Mouse (Mus musculus): Measurements from ENCODE around the gene Naga. TPM values are rescaled to one million over a fixed set of nuclear protein-coding genes. Genes with fewer than 3 reads are reported as not detected.
A peak's percentile ranks its signal among the peaks of the same experiment; 100 is the strongest.

Gene Naga
- polyA plus RNA-seq, 1 experiment from 2014 or later: 38.1 TPM

DNA sequence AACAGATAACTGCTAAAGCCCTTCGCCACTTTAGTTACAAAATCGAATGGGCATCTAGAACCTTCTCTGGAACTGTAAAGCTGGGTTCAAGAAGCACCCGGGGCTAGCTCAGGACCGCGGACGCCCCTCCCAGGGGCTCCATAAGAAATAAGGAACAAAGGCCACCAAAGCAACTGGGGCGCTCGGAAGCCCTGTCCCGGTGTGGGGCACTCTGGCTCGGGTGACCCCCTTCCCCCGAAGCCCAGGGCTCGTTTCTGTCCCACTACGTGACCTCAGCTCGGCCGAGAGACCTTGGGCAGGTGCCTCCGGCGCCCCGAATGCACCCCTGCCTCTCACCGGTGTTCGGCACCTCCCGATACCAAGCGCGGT is 15.0 kb upstream of the Naga start:
- peak; percentile 42 for ATAC-seq (ENCODE audit: insufficient number of reproducible peaks, insufficient read depth, low FRiP score, low TSS enrichment)
- H3K4me2 ChIP-seq (replicated peaks): peak overlapping the region; percentile 61
- no peaks in the 10 kb centered on the region for H3K27me3 ChIP-seq
- H3K27ac ChIP-seq: peak overlapping the region; percentile 82
- peaks cover 25% of the 10 kb centered on the region for H3K36me3 ChIP-seq
- H3K4me3 ChIP-seq: peak overlapping the region; percentile 92
- H3K9ac ChIP-seq: peak overlapping the region; percentile 95
- no peaks in the 10 kb centered on the region for H3K9me3 ChIP-seq
- peaks cover 6% of the 10 kb centered on the region for H3K4me1 ChIP-seq
- 1% methylated on average over 23 of the region's 23 CpGs for WGBS

DNA sequence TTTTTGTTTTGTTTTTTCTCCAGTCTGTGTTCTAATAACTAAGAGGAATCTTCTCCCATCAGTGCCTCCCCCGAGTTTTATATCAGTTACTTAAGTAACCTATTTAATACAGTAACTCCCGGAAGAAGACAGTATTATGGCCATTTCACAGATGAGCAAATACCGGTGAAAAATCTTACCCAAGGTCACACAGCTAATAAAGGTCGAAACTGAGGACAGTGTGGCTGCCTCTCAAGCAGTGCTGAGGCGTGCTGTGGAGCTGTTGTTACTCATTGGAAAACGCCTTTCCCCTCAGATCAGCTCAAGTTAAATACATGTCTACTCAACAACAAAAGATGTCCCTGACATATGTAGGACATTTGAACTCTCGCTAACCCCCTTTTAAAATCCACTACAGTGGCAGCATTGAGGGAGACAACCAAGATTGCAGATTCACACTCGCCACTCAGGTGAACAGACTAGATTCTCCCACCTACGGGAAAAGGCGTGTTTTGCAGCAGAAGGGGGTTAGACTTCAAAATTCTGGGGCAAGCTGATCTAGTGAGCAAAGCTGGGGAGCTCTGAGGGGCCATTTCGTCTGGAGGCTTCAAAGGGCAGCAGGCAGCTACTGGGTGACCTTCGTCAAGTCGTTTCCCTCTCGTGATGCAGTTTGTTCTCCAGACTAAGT is 14.5 kb upstream of the Naga start:
- H3K9ac ChIP-seq: peak overlapping the region; percentile 95
- no peak for ATAC-seq (ENCODE audit: insufficient number of reproducible peaks, insufficient read depth, low FRiP score, low TSS enrichment)
- H3K4me3 ChIP-seq: peak overlapping the region; percentile 92
- peaks cover 30% of the 10 kb centered on the region for H3K36me3 ChIP-seq
- no peaks in the 10 kb centered on the region for H3K9me3 ChIP-seq
- H3K4me1 ChIP-seq: peaks cover 6% of the 10 kb centered on the region
- WGBS: 30% methylated on average over 14 of the region's 14 CpGs
- H3K4me2 ChIP-seq (replicated peaks): peak overlapping the region; percentile 61
- peak overlapping the region; percentile 82 for H3K27ac ChIP-seq
- H3K27me3 ChIP-seq: no peaks in the 10 kb centered on the region

DNA sequence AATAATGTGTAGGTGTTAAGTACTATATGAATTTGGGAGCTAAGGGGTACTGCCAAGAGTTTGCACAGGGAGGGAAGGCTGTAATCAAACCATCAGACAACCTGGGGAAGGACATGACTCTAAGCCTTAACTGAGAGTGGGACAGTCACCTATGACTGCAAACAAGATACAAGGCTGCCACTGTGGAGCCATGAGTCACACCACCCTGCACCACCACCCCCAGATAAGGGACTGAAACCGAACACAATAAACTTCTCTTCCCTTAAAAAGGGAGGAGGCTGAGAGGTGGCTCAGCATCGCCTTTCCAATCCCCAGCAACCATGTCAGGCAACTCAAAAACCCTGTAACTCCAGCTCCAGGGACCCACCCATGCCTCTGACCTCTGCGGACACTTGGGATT is 12.8 kb upstream of the Naga start:
- no peak overlapping the region for H3K27ac ChIP-seq
- ATAC-seq (ENCODE audit: insufficient number of reproducible peaks, insufficient read depth, low FRiP score, low TSS enrichment): no peak
- H3K9me3 ChIP-seq: no peaks in the 10 kb centered on the region
- H3K27me3 ChIP-seq: no peaks in the 10 kb centered on the region
- H3K9ac ChIP-seq: no peak overlapping the region
- WGBS: 92% methylated on average over 3 of the region's 3 CpGs
- H3K36me3 ChIP-seq: peaks cover 36% of the 10 kb centered on the region
- H3K4me1 ChIP-seq: peaks cover 19% of the 10 kb centered on the region
- H3K4me2 ChIP-seq (replicated peaks): no peak overlapping the region
- no peak overlapping the region for H3K4me3 ChIP-seq

DNA sequence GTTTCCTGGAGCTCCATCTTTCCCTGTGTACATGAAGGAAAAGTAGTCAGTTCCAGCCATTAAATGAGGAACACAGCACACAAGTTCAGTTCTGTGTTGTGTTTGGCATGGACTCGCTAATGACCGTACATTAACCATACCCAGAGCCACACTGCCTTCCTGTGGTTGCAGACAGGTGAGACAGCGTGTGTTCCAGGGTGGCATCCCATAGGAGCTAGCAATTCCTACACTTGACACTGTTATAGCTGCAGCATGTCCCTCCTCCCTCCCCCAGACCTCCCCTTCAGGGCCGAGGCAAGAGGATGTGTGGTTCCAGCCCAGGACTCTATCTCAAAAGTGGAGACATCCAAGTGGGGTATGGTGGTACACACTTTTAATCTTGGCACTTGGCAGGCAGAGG is 11.6 kb upstream of the Naga start:
- H3K9me3 ChIP-seq: no peaks in the 10 kb centered on the region
- no peak overlapping the region for H3K27ac ChIP-seq
- no peak overlapping the region for H3K4me3 ChIP-seq
- no peaks in the 10 kb centered on the region for H3K27me3 ChIP-seq
- no peak overlapping the region for H3K4me2 ChIP-seq (replicated peaks)
- no peak for ATAC-seq (ENCODE audit: insufficient number of reproducible peaks, insufficient read depth, low FRiP score, low TSS enrichment)
- no peak overlapping the region for H3K9ac ChIP-seq
- 89% methylated on average over 4 of the region's 4 CpGs for WGBS
- peaks cover 20% of the 10 kb centered on the region for H3K4me1 ChIP-seq
- H3K36me3 ChIP-seq: peaks cover 36% of the 10 kb centered on the region

DNA sequence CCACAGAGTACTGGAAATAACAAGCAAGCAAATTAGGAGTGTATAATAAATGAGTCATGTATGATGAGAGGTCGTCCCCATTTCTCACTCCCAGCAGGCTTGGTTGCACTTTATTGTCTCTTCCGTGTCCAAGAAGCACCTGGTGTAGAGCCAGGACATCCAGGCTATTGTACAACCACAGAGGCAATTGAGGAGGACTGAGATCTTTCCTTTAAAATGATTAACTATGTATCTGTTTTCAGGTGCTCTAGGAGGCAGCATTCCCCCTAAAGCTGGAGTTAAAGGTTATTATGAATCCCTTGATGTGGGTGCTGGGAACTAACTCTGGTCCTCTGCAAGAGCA is 10.2 kb upstream of the Naga start:
- no peak for ATAC-seq (ENCODE audit: insufficient number of reproducible peaks, insufficient read depth, low FRiP score, low TSS enrichment)
- Histone ChIP-seq H3K4me2 (replicated peaks) (no peak overlapping the region), H3K9ac (no peak overlapping the region), H3K27ac (no peak overlapping the region), H3K27me3 (no peaks in the 10 kb centered on the region), H3K9me3 (no peaks in the 10 kb centered on the region), H3K4me3 (no peak overlapping the region), H3K4me1 (peaks cover 20% of the 10 kb centered on the region), H3K36me3 (peaks cover 36% of the 10 kb centered on the region)
- 93% methylated on average over 2 of the region's 2 CpGs for whole genome bisulfite sequencing

DNA sequence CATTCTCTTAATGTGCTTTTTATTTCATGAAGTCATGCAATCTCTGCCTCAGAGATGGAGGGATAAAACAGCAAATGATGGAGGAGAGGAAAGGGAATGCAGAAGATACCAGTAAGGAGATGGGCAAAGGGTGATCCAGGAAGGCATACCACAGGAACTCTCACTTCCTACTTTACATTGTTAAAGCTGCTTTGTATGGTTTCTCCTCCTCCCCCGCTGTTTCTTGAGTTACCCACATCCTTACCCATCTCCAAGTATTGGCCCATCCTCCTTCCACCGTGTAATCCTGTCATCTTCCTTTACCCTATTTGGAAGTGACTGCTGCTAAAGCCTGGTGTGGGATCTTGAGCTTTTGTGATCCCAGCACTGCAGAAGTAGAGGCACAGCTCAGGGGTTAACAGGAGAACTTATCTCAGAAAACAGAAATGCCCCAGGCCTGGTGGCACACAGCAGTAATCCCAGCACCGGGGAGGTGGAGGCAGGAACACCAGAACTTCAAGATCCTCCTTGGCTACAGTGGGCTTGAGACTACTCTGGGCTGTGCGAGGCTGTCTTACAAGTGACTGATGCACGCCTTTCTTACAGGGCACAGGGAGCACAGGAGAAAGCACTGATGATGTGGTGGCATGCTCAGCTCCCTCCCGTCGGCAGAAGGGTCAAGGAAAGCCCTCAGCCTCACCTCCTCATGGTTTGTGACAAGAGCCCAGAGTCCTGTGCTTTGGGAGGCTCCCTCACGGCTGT is 9.7 kb upstream of the Naga start:
- no peaks in the 10 kb centered on the region for H3K27me3 ChIP-seq
- peaks cover 20% of the 10 kb centered on the region for H3K4me1 ChIP-seq
- no peak overlapping the region for H3K4me2 ChIP-seq (replicated peaks)
- no peak overlapping the region for H3K27ac ChIP-seq
- H3K36me3 ChIP-seq: peaks cover 36% of the 10 kb centered on the region
- ATAC-seq (ENCODE audit: insufficient number of reproducible peaks, insufficient read depth, low FRiP score, low TSS enrichment): no peak
- H3K4me3 ChIP-seq: no peak overlapping the region
- no peak overlapping the region for H3K9ac ChIP-seq
- 89% methylated on average over 8 of the region's 8 CpGs for WGBS
- H3K9me3 ChIP-seq: no peaks in the 10 kb centered on the region

DNA sequence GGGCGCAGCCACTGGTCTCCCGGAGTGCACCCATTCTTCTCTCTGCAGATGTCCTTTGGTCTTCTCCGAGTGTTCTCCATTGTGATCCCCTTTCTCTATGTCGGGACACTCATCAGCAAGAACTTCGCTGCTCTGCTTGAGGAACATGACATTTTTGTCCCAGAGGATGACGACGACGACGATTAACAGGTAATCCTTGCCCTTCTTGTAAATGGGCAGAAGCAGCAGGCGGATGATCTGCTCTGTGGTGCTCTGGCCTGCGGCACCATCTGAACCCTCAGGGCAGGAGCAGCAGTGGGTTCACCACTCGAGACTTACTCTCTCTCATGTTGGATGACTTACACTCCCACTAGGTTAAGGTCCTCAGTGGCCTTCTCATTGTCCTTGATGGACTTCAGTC is 9.1 kb upstream of the Naga start:
- H3K27me3 ChIP-seq: no peaks in the 10 kb centered on the region
- no peak overlapping the region for H3K9ac ChIP-seq
- no peak overlapping the region for H3K27ac ChIP-seq
- H3K36me3 ChIP-seq: peaks cover 36% of the 10 kb centered on the region
- H3K4me2 ChIP-seq (replicated peaks): no peak overlapping the region
- no peak overlapping the region for H3K4me3 ChIP-seq
- H3K9me3 ChIP-seq: no peaks in the 10 kb centered on the region
- peaks cover 15% of the 10 kb centered on the region for H3K4me1 ChIP-seq
- 93% methylated on average over 12 of the region's 12 CpGs for WGBS
- no peak for ATAC-seq (ENCODE audit: insufficient number of reproducible peaks, insufficient read depth, low FRiP score, low TSS enrichment)

DNA sequence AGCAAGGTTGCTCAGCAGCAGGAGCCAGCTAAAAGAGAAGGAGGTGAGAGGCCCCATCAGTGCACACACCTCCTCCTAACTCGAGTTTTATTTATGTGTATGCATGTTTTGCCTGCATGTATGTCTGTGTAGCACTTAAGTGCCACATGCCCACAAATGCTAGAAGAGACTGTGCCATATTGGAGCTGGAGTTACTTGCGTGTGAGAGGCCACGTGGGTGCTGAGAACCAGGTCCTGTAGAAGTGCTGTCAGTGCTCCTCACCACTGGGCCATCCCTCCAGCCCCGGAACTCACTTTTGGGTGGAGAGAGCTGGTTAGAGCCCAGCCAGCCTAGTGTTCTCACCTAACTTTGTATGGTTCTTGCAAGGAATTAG is 8.6 kb upstream of the Naga start:
- H3K27me3 ChIP-seq: no peaks in the 10 kb centered on the region
- H3K4me3 ChIP-seq: peak overlapping the region; percentile 60; the same call in 1 of the 2 replicates
- H3K27ac ChIP-seq: no peak overlapping the region
- peaks cover 36% of the 10 kb centered on the region for H3K36me3 ChIP-seq
- peaks cover 13% of the 10 kb centered on the region for H3K4me1 ChIP-seq
- 80% methylated on average over 4 of the region's 4 CpGs for WGBS
- no peaks in the 10 kb centered on the region for H3K9me3 ChIP-seq
- H3K9ac ChIP-seq: peak overlapping the region; percentile 63
- H3K4me2 ChIP-seq (replicated peaks): peak overlapping the region; percentile 89
- no peak for ATAC-seq (ENCODE audit: insufficient number of reproducible peaks, insufficient read depth, low FRiP score, low TSS enrichment)

DNA sequence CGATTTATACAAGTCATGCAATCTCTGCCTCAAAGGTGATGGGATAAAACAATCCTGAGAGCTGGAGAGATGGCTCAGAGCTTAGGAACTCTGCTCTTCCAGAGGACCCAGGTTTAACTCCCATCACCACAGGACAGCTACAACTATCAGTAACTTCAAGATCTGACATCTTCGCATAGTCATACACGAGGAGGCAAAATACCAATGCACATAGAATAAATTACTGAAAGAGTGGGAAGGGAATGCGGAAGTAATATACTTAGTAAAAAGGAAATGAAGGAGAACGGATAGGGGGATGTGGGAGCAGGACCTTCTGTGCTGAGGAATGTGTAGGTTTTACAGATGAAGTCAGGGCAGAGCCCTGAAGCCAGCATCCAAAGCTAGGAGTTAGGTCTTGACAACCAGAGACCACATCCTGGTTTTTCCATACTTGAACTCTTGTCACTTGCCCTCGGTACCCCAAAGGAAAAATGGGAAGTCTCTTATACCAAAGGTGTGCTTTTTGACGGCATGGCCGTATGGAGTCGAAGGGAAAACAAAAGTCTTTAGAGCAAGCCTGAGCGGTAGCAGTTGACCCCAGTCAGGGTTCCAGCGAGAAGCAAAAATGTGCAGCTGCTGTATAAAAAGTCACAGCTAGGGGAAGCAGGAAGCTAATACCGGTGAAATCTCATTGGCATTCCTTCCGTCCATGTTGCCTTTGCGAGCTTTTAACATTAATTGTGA is 8.0 kb upstream of the Naga start:
- H3K27me3 ChIP-seq: no peaks in the 10 kb centered on the region
- H3K4me3 ChIP-seq: peak overlapping the region; percentile 60
- peak overlapping the region; percentile 89 for H3K4me2 ChIP-seq (replicated peaks)
- peaks cover 16% of the 10 kb centered on the region for H3K4me1 ChIP-seq
- no peaks in the 10 kb centered on the region for H3K9me3 ChIP-seq
- H3K27ac ChIP-seq: peak overlapping the region; percentile 76; the same call in 1 of the 2 replicates
- peak overlapping the region; percentile 63 for H3K9ac ChIP-seq
- peaks cover 36% of the 10 kb centered on the region for H3K36me3 ChIP-seq
- 62% methylated on average over 14 of the region's 14 CpGs for WGBS
- ATAC-seq (ENCODE audit: insufficient number of reproducible peaks, insufficient read depth, low FRiP score, low TSS enrichment): no peak

DNA sequence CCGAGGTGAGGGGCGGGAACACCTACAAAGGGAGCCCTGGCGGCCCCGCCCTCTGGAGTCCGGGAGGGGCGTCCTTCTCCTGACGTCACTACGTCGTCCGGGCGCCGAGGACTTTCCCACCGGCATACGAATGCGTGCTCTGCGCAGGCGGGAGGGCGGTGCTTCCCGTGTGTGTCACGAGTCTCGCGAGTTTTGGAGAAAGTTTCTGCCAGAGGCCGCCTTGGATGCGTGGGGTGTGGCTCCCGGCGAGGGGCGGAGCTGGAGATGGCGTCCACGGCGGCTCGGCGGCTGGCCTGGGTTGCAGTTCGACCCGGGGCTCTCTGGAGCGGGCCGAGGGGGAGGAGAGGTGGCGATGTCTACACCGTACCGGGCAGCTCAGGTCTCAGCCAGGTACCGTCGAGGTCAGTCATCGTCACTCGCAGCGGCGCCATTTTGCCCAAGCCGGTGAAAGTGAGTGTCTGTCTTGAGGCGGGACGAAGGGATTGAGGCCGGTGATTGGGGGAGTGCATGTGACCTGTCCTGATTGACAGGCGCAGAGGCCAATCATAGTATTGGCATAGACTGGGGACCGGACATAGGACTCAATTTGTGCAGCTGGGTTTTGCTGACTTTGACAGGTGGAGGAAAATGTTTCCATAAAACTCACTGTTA is 7.2 kb upstream of the Naga start:
- peak overlapping the region; percentile 89 for H3K4me2 ChIP-seq (replicated peaks)
- H3K9ac ChIP-seq: peak overlapping the region; percentile 63
- peak; percentile 95 for ATAC-seq (ENCODE audit: insufficient number of reproducible peaks, insufficient read depth, low FRiP score, low TSS enrichment)
- peaks cover 33% of the 10 kb centered on the region for H3K36me3 ChIP-seq
- H3K9me3 ChIP-seq: no peaks in the 10 kb centered on the region
- peak overlapping the region; percentile 60 for H3K4me3 ChIP-seq
- peaks cover 21% of the 10 kb centered on the region for H3K4me1 ChIP-seq
- peak overlapping the region; percentile 76; the same call in 1 of the 2 replicates for H3K27ac ChIP-seq
- no peaks in the 10 kb centered on the region for H3K27me3 ChIP-seq
- under 1% methylated on average over 51 of the region's 51 CpGs for WGBS

DNA sequence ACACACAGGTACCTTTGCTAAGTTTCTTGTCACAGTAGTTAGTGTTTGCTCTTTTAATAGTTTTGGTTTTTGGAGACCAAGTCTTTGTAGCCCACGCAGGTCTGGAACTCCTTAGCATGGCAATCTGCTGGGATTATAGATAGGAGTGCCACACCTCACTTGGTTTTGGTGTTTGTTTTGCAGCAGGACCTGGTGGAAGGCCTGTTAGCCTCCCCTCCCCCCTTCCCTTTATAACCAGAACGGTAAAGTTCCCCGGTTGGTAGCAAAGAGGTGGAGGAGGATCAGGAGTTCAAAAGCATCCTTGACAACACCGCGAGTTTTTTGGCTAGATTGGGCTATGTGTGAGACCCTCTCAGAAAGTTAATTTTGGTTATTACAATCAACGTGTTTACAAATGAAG is 6.2 kb upstream of the Naga start:
- Histone ChIP-seq H3K4me1 (peaks cover 29% of the 10 kb centered on the region), H3K9me3 (no peaks in the 10 kb centered on the region), H3K4me2 (replicated peaks) (no peak overlapping the region), H3K27ac (no peak overlapping the region), H3K36me3 (peaks cover 24% of the 10 kb centered on the region), H3K4me3 (no peak overlapping the region), H3K9ac (no peak overlapping the region), H3K27me3 (no peaks in the 10 kb centered on the region)
- WGBS: 91% methylated on average over 6 of the region's 6 CpGs
- ATAC-seq (ENCODE audit: insufficient number of reproducible peaks, insufficient read depth, low FRiP score, low TSS enrichment): no peak

Data from embryonic facial prominence, embryonic 12.5 days (tissue).